18 mouse cellular contexts compared by ENCODE assay signal in genomic region chr3:70190741-70191140, GRCm38 (mm10).
DNase-seq lines count a peak whose midpoint lies in the region; ATAC-seq and TF ChIP-seq lines count a peak whose summit lies in the region.
"Had no signal": no experiment of that assay in that cellular context is flagged by ENCODE, and none has a peak within 500 bp of the region (broad histone marks: within the 10 kb centered on the region; RNA-seq: fewer than 3 reads in every experiment).

No protein-coding gene starts in this region.

- H3K27ac ChIP-seq in hindbrain, embryonic 16.5 days (ENCODE audit: low read depth, low read length), result no peak overlapping the region
- H3K27ac ChIP-seq in hindbrain, embryonic 12.5 days, result no peak overlapping the region
- no peak overlapping the region for H3K27ac ChIP-seq in neural tube, embryonic 14.5 days (ENCODE audit: low read depth, low read length)
- H3K27ac ChIP-seq: forebrain, embryonic 12.5 days; heart, embryonic 15.5 days; hindbrain, embryonic 15.5 days had no signal

- POLR2A ChIA-PET in Patski (lab: Charles Lee), result no interaction called here

- no peaks in the 10 kb centered on the region for H3K27me3 ChIP-seq in hindbrain, embryonic 16.5 days (replicated peaks; ENCODE audit: control insufficient read depth, insufficient read depth, low read length)
- no peaks in the 10 kb centered on the region for H3K27me3 ChIP-seq in hindbrain, embryonic 12.5 days
- no peaks in the 10 kb centered on the region for H3K27me3 ChIP-seq in Patski
- no peaks in the 10 kb centered on the region for H3K27me3 ChIP-seq in neural tube, embryonic 14.5 days (ENCODE audit: control insufficient read depth, insufficient read depth, low read length)
- H3K27me3 ChIP-seq: forebrain, embryonic 12.5 days; heart, embryonic 15.5 days; hindbrain, embryonic 15.5 days had no signal

- no peak overlapping the region for H3K9ac ChIP-seq in hindbrain, embryonic 16.5 days (ENCODE audit: low read depth, low read length)
- no peak overlapping the region for H3K9ac ChIP-seq in hindbrain, embryonic 12.5 days
- H3K9ac ChIP-seq in neural tube, embryonic 14.5 days (replicated peaks; ENCODE audit: low read depth, low read length), result no peak overlapping the region
- H3K9ac ChIP-seq: forebrain, embryonic 12.5 days; heart, embryonic 15.5 days; hindbrain, embryonic 15.5 days had no signal

- CTCF ChIA-PET in Patski (lab: Charles Lee), result interaction anchor here (1.2 kb wide), 1 partner anchor 22 kb away, joined by 3 read pairs; no protein-coding TSS in a partner anchor

- no peaks in the 10 kb centered on the region for H3K4me1 ChIP-seq in hindbrain, embryonic 16.5 days (ENCODE audit: control insufficient read depth, insufficient read depth, low read depth, low read length)
- H3K4me1 ChIP-seq in hindbrain, embryonic 12.5 days, result no peaks in the 10 kb centered on the region
- no peaks in the 10 kb centered on the region for H3K4me1 ChIP-seq in neural tube, embryonic 14.5 days (ENCODE audit: control insufficient read depth, insufficient read depth, low read length)
- H3K4me1 ChIP-seq: forebrain, embryonic 12.5 days; heart, embryonic 15.5 days; hindbrain, embryonic 15.5 days had no signal

- in situ Hi-C loops in Patski (cut with MboI; ENCODE audit: low pct_unique_long_range_greater_than_20kb), result no loop called here

- DNase-seq in Muller cell, postnatal 12 days (ENCODE audit: inconsistent ontology term), result peak; percentile 89
- peak; percentile 17 for DNase-seq in Patski (ENCODE audit: low read depth, low spot score)
- no peak for DNase-seq in lung, postnatal 36 days
- no peak for DNase-seq in layer of hippocampus, adult 11-12 months (ENCODE audit: low spot score)
- DNase-seq: adrenal gland, postnatal 14 days; cerebellum, adult 2 months; cerebellum, postnatal 10 days; heart, adult 18-20 months; heart, postnatal 14 days; kidney, adult 11 months had no signal

- no peaks in the 10 kb centered on the region for H3K9me3 ChIP-seq in hindbrain, embryonic 16.5 days (ENCODE audit: control insufficient read depth, low read length)
- H3K9me3 ChIP-seq in hindbrain, embryonic 12.5 days (replicated peaks), result no peaks in the 10 kb centered on the region
- H3K9me3 ChIP-seq in neural tube, embryonic 14.5 days (ENCODE audit: control insufficient read depth, low read length), result no peaks in the 10 kb centered on the region
- H3K9me3 ChIP-seq: forebrain, embryonic 12.5 days; heart, embryonic 15.5 days; hindbrain, embryonic 15.5 days had no signal

- TF ChIP-seq CTCF in Patski (IDR thresholded peaks at IDR 0.05), result no peak

- H3K4me3 ChIP-seq in hindbrain, embryonic 16.5 days (ENCODE audit: low read length), result no peak overlapping the region
- H3K4me3 ChIP-seq in hindbrain, embryonic 12.5 days, result no peak overlapping the region
- H3K4me3 ChIP-seq in neural tube, embryonic 14.5 days (ENCODE audit: low read depth, low read length), result no peak overlapping the region
- H3K4me3 ChIP-seq: forebrain, embryonic 12.5 days; heart, embryonic 15.5 days; hindbrain, embryonic 15.5 days had no signal

- H3K36me3 ChIP-seq in hindbrain, embryonic 16.5 days (ENCODE audit: control insufficient read depth, insufficient read depth, low read length), result no peaks in the 10 kb centered on the region
- H3K36me3 ChIP-seq in hindbrain, embryonic 12.5 days, result no peaks in the 10 kb centered on the region
- H3K36me3 ChIP-seq in neural tube, embryonic 14.5 days (ENCODE audit: control insufficient read depth, insufficient read depth, low read length), result no peaks in the 10 kb centered on the region
- H3K36me3 ChIP-seq: forebrain, embryonic 12.5 days; heart, embryonic 15.5 days; hindbrain, embryonic 15.5 days had no signal

- peak; percentile 30; the same call in 1 of the 2 replicates for ATAC-seq in hindbrain, embryonic 16.5 days
- no peak for ATAC-seq in hindbrain, embryonic 12.5 days (ENCODE audit: low FRiP score)
- no peak for ATAC-seq in Patski
- peak; percentile 56; the same call in 1 of the 2 replicates for ATAC-seq in neural tube, embryonic 14.5 days (ENCODE audit: low read depth)
- ATAC-seq: activated CD4-positive, CD25-positive, alpha-beta regulatory T cell, adult 4 months had no signal

- H3K4me2 ChIP-seq in hindbrain, embryonic 16.5 days (ENCODE audit: low read length), result no peak overlapping the region
- H3K4me2 ChIP-seq in hindbrain, embryonic 12.5 days (replicated peaks), result no peak overlapping the region
- no peak overlapping the region for H3K4me2 ChIP-seq in neural tube, embryonic 14.5 days (ENCODE audit: low read depth, low read length)
- H3K4me2 ChIP-seq: forebrain, embryonic 12.5 days; heart, embryonic 11.5 days; heart, embryonic 15.5 days; hindbrain, embryonic 15.5 days had no signal

Comparison
In these comparisons a context has a peak if more than half of its experiments do, and no peak if none do; other contexts are left out.
1. ATAC-seq: peak in hindbrain, embryonic 16.5 days (single experiment) and neural tube, embryonic 14.5 days (single experiment); none in hindbrain, embryonic 12.5 days (single experiment) and Patski (single experiment).
2. DNase-seq: peak in Muller cell, postnatal 12 days (single experiment) and Patski (single experiment); none in lung, postnatal 36 days (single experiment) and layer of hippocampus, adult 11-12 months (single experiment).